Mouse (Mus musculus) ES-Bruce4 (cell line): Measurements from ENCODE around the gene Frmd4b.
A peak's percentile ranks its signal among the peaks of the same experiment; 100 is the strongest.

Experiments
- CTCF ChIP-seq: IDR thresholded peaks from one replicate; pipeline ENCODE4 v1.8.1; 2011; ENCODE audit warnings: low read depth, low read length
- EP300 ChIP-seq: IDR thresholded peaks from 2 replicates; pipeline ENCODE4 v1.6.1; 2011; ENCODE audit warnings: low read depth, low read length; ENCODE audit not compliant: insufficient read depth
- POLR2A ChIP-seq: IDR thresholded peaks from one replicate; pipeline ENCODE4 v1.8.1; 2011; ENCODE audit warnings: low read length; ENCODE audit not compliant: insufficient read depth

DNA sequence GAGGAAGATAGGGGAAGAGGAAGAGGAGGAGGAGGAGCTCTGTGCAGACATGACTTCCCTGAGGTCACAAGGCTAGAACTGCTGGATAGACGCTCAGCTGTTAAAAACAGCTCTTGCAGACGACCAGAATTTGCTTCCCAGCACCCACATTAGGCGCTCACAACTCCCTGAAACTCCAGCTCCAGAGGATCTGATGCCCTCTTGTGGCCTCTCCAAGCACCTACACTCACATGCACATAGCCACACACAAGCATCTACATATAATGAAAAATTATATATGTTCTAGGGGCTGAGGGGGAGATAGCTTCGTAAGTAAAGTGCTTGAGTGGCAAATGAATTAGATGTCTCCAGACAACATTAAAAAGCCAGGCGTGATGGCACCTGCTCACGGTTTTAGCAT is 378.0 kb downstream of the Frmd4b start:
- peak; percentile 25 for TF ChIP-seq CTCF
- TF ChIP-seq POLR2A, result no peak
- TF ChIP-seq EP300, result no peak
